Mouse (Mus musculus) CH12.LX (cell line): ENCODE data around the gene Shq1. TPM values are rescaled to one million over a fixed set of nuclear protein-coding genes. Genes with fewer than 3 reads are reported as not detected.

Experiments
- DNase-seq: peaks from one replicate; pipeline ENCODE4 v3.0.0-alpha.2; 2013; ENCODE audit errors: extremely low read depth
- H3K27ac ChIP-seq: 2 replicates; pipeline ENCODE4 v1.5.1; 2012; ENCODE audit warnings: low read depth, mild to moderate bottlenecking, control low read depth, moderate library complexity; ENCODE audit not compliant: insufficient read depth
- H3K27me3 ChIP-seq: replicated peaks from 2 replicates; pipeline ENCODE3; 2012; ENCODE audit warnings: inconsistent platforms
- H3K36me3 ChIP-seq, 2 experiments: replicated peaks in 1 of 2; 2 replicates each; pipeline versions ENCODE3 to v1.6.1; 2012; ENCODE audit warnings: inconsistent platforms in 1 of 2, low read length in 1 of 2, mild to moderate bottlenecking in 1 of 2, mixed read lengths in 1 of 2, moderate library complexity in 1 of 2; ENCODE audit not compliant: control insufficient read depth in 1 of 2, insufficient read depth in 1 of 2
- H3K4me1 ChIP-seq, 2 experiments: 2 replicates each; pipeline ENCODE4 v1.6.1; 2012; ENCODE audit warnings: inconsistent platforms in 1 of 2, moderate library complexity in 1 of 2; ENCODE audit not compliant: insufficient read depth in 2 of 2, control insufficient read depth in 1 of 2
- H3K4me2 ChIP-seq: 2 replicates; pipeline ENCODE4 v1.6.1; 2012; ENCODE audit warnings: low read depth, mild to moderate bottlenecking, control low read depth; ENCODE audit not compliant: poor library complexity, insufficient read depth, severe bottlenecking
- H3K4me3 ChIP-seq, 3 experiments: fragments of 150-350 bp in 1 of 3; sonication (generic) in 1 of 3; replicated peaks in 1 of 3; 2 replicates each; pipeline versions ENCODE3 to v1.5.1; 2011 to 2012; ENCODE audit warnings: low read depth in 2 of 3, low read length in 2 of 3, mild to moderate bottlenecking in 2 of 3, moderate library complexity in 2 of 3, control low read depth in 1 of 3, improper control_type of control experiment in 1 of 3, inconsistent platforms in 1 of 3, mixed read lengths in 1 of 3; ENCODE audit not compliant: poor library complexity in 1 of 3
- H3K79me2 ChIP-seq: replicated peaks from 2 replicates; pipeline ENCODE4 v1.6.1; 2012; ENCODE audit warnings: mild to moderate bottlenecking, moderate library complexity; ENCODE audit not compliant: control insufficient read depth, poor library complexity, insufficient read depth, severe bottlenecking; ENCODE audit errors: extremely low read depth
- H3K9ac ChIP-seq: 2 replicates; pipeline ENCODE4 v1.6.1; 2012; ENCODE audit warnings: low read depth, mild to moderate bottlenecking, control low read depth, moderate library complexity; ENCODE audit not compliant: insufficient read depth
- H3K9me3 ChIP-seq: replicated peaks from 2 replicates; pipeline ENCODE3; 2012; ENCODE audit warnings: low read length, inconsistent platforms, mixed read lengths
- CHD1 ChIP-seq: IDR thresholded peaks from 2 replicates; pipeline ENCODE4 v1.6.1; 2012; ENCODE audit warnings: low read depth, low read length, improper control_type of control experiment, inconsistent platforms
- CHD2 ChIP-seq: IDR thresholded peaks from 2 replicates; pipeline ENCODE4 v1.6.1; 2011; ENCODE audit warnings: low read length, improper control_type of control experiment
- CTCF ChIP-seq, 2 experiments: IDR thresholded peaks in 1 of 2; conservative IDR thresholded peaks in 1 of 2; 2 replicates each; pipeline ENCODE4 v1.5.1; 2011 to 2012; ENCODE audit warnings: low read depth in 2 of 2, low read length in 2 of 2, improper control_type of control experiment in 1 of 2, inconsistent platforms in 1 of 2, mild to moderate bottlenecking in 1 of 2, moderate library complexity in 1 of 2
- E2F4 ChIP-seq: IDR thresholded peaks from 2 replicates; pipeline ENCODE4 v1.6.1; 2011; ENCODE audit warnings: low read depth, low read length, improper control_type of control experiment; ENCODE audit not compliant: insufficient replicate concordance
- EP300 ChIP-seq: IDR thresholded peaks from 2 replicates; pipeline ENCODE4 v1.6.1; 2011; ENCODE audit warnings: low read length, improper control_type of control experiment
- GABPA ChIP-seq: IDR thresholded peaks from 2 replicates; pipeline ENCODE4 v1.6.1; 2012; ENCODE audit warnings: low read depth, low read length, improper control_type of control experiment, inconsistent platforms; ENCODE audit not compliant: insufficient replicate concordance
- HCFC1 ChIP-seq: IDR thresholded peaks from 2 replicates; pipeline ENCODE4 v1.6.1; 2012; ENCODE audit warnings: low read depth, mild to moderate bottlenecking, inconsistent platforms, low read length, improper control_type of control experiment
- JUN ChIP-seq: IDR thresholded peaks from 2 replicates; pipeline ENCODE4 v1.6.1; 2011; ENCODE audit warnings: low read depth, mild to moderate bottlenecking, low read length, improper control_type of control experiment, moderate library complexity; ENCODE audit not compliant: insufficient read depth
- MEF2A ChIP-seq: IDR thresholded peaks from 2 replicates; pipeline ENCODE4 v1.6.1; 2014; ENCODE audit warnings: low read depth, mild to moderate bottlenecking, inconsistent platforms, low read length, improper control_type of control experiment, borderline replicate concordance
- MXI1 ChIP-seq: IDR thresholded peaks from 2 replicates; pipeline ENCODE4 v1.6.1; 2011; ENCODE audit warnings: mild to moderate bottlenecking, low read depth, low read length, improper control_type of control experiment
- MYC ChIP-seq: IDR thresholded peaks from 2 replicates; pipeline ENCODE4 v1.6.1; 2011; ENCODE audit warnings: low read depth, mild to moderate bottlenecking, improper control_type of control experiment, low read length
- POLR2A ChIP-seq: IDR thresholded peaks from 2 replicates; pipeline ENCODE4 v1.6.1; 2011; ENCODE audit warnings: low read depth, mild to moderate bottlenecking, improper control_type of control experiment, low read length
- RAD21 ChIP-seq: IDR thresholded peaks from 2 replicates; pipeline ENCODE4 v1.6.1; 2011; ENCODE audit warnings: low read depth, mild to moderate bottlenecking, low read length, improper control_type of control experiment, moderate library complexity
- RCOR1 ChIP-seq: conservative IDR thresholded peaks from 2 replicates; pipeline ENCODE4 v1.6.1; 2012; ENCODE audit warnings: low read depth, mild to moderate bottlenecking, inconsistent platforms, low read length, improper control_type of control experiment
- SMC3 ChIP-seq: IDR thresholded peaks from 2 replicates; pipeline ENCODE4 v1.6.1; 2011; ENCODE audit warnings: low read depth, low read length, improper control_type of control experiment
- USF1 ChIP-seq: IDR thresholded peaks from 2 replicates; pipeline ENCODE4 v1.6.1; 2014; ENCODE audit warnings: low read depth, mild to moderate bottlenecking, inconsistent platforms, low read length, improper control_type of control experiment
- ZC3H11A ChIP-seq: IDR thresholded peaks from 2 replicates; pipeline ENCODE4 v1.6.1; 2012; ENCODE audit warnings: low read depth, mild to moderate bottlenecking, inconsistent platforms, low read length, improper control_type of control experiment
- ZKSCAN1 ChIP-seq: IDR thresholded peaks from 2 replicates; pipeline ENCODE4 v1.6.1; 2012; ENCODE audit warnings: low read depth, inconsistent platforms, low read length, improper control_type of control experiment, borderline replicate concordance
- ZMIZ1 ChIP-seq: IDR thresholded peaks from 2 replicates; pipeline ENCODE4 v1.6.1; 2012; ENCODE audit warnings: low read depth, mild to moderate bottlenecking, inconsistent platforms, low read length, improper control_type of control experiment
- ZNF384 ChIP-seq: IDR thresholded peaks from 2 replicates; pipeline ENCODE4 v1.6.1; 2012; ENCODE audit warnings: low read depth, low read length, improper control_type of control experiment, inconsistent platforms
- dilution Hi-C: fragments of 300-500 bp; cut with MboI; formaldehyde crosslinking; loops from 2 replicates; pipeline ENCODE4 v1.14.3; 2020; ENCODE audit warnings: low sequenced_read_pairs; ENCODE audit not compliant: extremely low pct_unique_long_range_greater_than_20kb, extremely low pct_ligation_motif_present
- in situ Hi-C: fragments of 300-500 bp; cut with MboI; formaldehyde crosslinking; loops from 3 replicates; pipeline ENCODE4 v1.14.3; 2019; ENCODE audit warnings: low sequenced_read_pairs, low pct_ligation_motif_present, low pct_unique_long_range_greater_than_20kb, mixed read lengths
- polyA plus RNA-seq: library from polyadenylated mRNA; unstranded; fragments of >175 nt; gene quantifications from 2 replicates; pipeline ENCODE4 v1.2.1, GENCODE M21; 2012; ENCODE audit warnings: low read depth; ENCODE audit not compliant: insufficient read length
- total RNA-seq, 2 experiments: library from RNA; depleted of rRNA; stranded (reverse); fragments of 300-350 nt in 1 of 2; fragments of >200 nt in 1 of 2; gene quantifications; 2 replicates each; pipeline ENCODE4 v1.2.3; 2012 to 2014

The Shq1 gene
- total and polyA plus RNA-seq, 3 experiments = 26.6 to 32.3 (median 32.3) TPM

DNA sequence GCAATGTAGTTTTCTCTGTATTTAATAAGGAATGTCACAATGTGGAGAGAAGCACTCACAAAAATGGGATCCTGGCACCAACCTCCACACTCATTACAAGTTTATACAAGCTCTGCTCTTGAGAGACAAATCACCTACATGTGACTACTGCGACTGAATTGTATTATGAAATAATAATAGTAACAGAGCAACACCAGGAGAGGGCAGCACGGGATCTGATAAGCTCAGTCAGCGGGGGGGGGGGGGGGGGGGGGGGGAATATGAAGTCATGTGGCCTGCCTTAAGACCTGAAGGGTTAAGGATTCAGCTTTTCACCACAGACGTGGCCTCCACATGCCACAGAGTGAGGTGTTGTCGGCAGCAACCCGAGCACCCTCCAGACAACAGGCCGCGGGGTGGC lies 60.8 kb downstream of the Shq1 start:
- Histone ChIP-seq H3K36me3 (peaks cover 22 to 76% of the 10 kb centered on the region in 2 experiments), H3K4me3 (no peak overlapping the region), H3K27me3 (no peaks in the 10 kb centered on the region), H3K4me1 (no peaks in the 10 kb centered on the region), H3K79me2 (no peaks in the 10 kb centered on the region), H3K4me2 (no peak overlapping the region), H3K9me3 (no peaks in the 10 kb centered on the region), H3K27ac (no peak overlapping the region), H3K9ac (no peak overlapping the region)
- DNase-seq = peak; percentile 25
- TF ChIP-seq SMC3 (peak; percentile 13), USF1 (no peak), CTCF (conservative IDR thresholded peaks at IDR 0.05 in 1 of 2, IDR thresholded peaks at IDR 0.05 in 1 of 2; ENCODE audit: low read depth in 2 of 2, low read length in 2 of 2) (peak in 1 of 2 experiments; percentile 35; a peak in 1 of 4 replicates)
- in situ Hi-C loops (no loop called here), dilution Hi-C loops (no loop called here)

DNA sequence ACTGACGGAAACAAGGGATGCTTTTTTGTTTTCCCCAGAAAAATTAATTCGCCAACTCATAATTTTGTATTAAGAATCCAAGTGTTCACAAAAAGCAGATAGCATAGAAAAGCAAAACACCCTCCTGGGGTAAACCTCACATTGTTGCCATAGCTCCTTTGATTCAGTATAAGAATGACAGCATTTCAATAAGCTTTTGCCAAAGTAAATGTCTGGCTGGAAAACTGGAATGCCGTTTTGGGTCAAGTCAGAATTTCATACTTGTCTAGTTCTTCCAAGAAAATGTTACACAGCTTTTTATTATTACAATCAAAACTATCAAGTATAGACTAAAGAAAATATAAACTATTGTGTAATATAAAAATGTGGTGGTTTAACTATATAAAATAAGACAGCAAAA lies 61.7 kb downstream of the Shq1 start:
- dilution Hi-C loops = no loop called here

DNA sequence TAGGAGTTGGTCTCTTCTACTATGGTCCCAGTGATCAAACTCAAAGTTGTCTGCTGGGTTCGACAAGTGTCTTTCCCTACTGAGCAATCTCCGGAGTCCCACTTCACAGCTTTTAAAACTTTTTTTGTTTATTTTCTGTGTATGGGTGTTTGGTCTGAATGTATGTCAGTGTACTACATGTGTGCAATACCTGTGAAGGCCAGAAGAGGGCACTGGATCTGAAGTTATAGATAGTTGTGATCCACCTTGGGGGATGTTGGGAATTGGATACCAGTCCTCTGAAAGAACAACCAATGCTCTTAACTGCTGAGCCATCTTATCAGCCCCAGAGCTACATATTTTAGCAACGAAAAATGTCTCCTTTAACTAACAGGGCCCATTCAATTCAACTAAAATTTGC lies 62.5 kb downstream of the Shq1 start:
- no peaks in the 10 kb centered on the region for H3K9me3 ChIP-seq
- DNase-seq = peak; percentile 46
- H3K79me2 ChIP-seq = no peaks in the 10 kb centered on the region
- H3K27ac ChIP-seq = no peak overlapping the region
- no peak overlapping the region for H3K4me3 ChIP-seq
- in situ Hi-C loops = no loop called here
- TF ChIP-seq RAD21 (peak; percentile 41), JUN (no peak), SMC3 (peak; percentile 46), CTCF (conservative IDR thresholded peaks at IDR 0.05 in 1 of 2, IDR thresholded peaks at IDR 0.05 in 1 of 2; ENCODE audit: low read depth in 2 of 2, low read length in 2 of 2) (peak; percentile 59 to 63)
- H3K9ac ChIP-seq = no peak overlapping the region
- peaks cover 22 to 72% of the 10 kb centered on the region in 2 experiments for H3K36me3 ChIP-seq
- no peaks in the 10 kb centered on the region for H3K27me3 ChIP-seq
- no peaks in the 10 kb centered on the region for H3K4me1 ChIP-seq
- dilution Hi-C loops = no loop called here
- H3K4me2 ChIP-seq = no peak overlapping the region

More for the DNA sequence above, 61.7 kb downstream of the Shq1 start:
- H3K4me3 ChIP-seq = no peak overlapping the region
- no peak overlapping the region for H3K4me2 ChIP-seq
- H3K4me1 ChIP-seq = no peaks in the 10 kb centered on the region
- in situ Hi-C loops = no loop called here
- no peaks in the 10 kb centered on the region for H3K9me3 ChIP-seq
- no peaks in the 10 kb centered on the region for H3K27me3 ChIP-seq
- H3K9ac ChIP-seq = no peak overlapping the region
- TF ChIP-seq POLR2A (no peak), RAD21 (no peak), ZNF384 (no peak), HCFC1 (no peak), CHD1 (no peak), EP300 (no peak), E2F4 (no peak), ZMIZ1 (no peak), CHD2 (no peak), MYC (no peak), RCOR1 (no peak), MEF2A (no peak), SMC3 (no peak), ZC3H11A (no peak), MXI1 (no peak), GABPA (no peak), ZKSCAN1 (no peak)
- H3K79me2 ChIP-seq = no peaks in the 10 kb centered on the region
- no peak for DNase-seq
- no peak overlapping the region for H3K27ac ChIP-seq
- H3K36me3 ChIP-seq = peaks cover 22 to 71% of the 10 kb centered on the region in 2 experiments
